Mouse (Mus musculus): ENCODE measurements around the gene Hbb-bh1. TPM values are rescaled to one million over a fixed set of nuclear protein-coding genes. Genes with fewer than 3 reads are reported as not detected.

Hbb-bh1 gene
- not detected for polyA plus RNA-seq (2017; shearing (Covaris generic))

GRCm38 (mm10) chr7:103843034-103843433 is at the start of gene Hbb-bh1:
TSS of gene Hbb-bh1 (minus strand) at chr7:103843164.

GRCm38 (mm10) chr7:103886152-103886551 is 43.2 kb upstream of the Hbb-bh1 start, which contains the start of gene Olfr66:
TSS of gene Olfr66 (minus strand) at chr7:103886252.

GRCm38 (mm10) chr7:103853090-103853489 is 10.1 kb upstream of the Hbb-bh1 start, which contains the start of gene Hbb-y:
TSS of gene Hbb-y (minus strand) at chr7:103853216.

GRCm38 (mm10) chr7:103840268-103840667 is 2.7 kb downstream of the Hbb-bh1 start, which contains the start of gene Hbb-bh2:
TSS of gene Hbb-bh2 (minus strand) at chr7:103840520.

DNA sequence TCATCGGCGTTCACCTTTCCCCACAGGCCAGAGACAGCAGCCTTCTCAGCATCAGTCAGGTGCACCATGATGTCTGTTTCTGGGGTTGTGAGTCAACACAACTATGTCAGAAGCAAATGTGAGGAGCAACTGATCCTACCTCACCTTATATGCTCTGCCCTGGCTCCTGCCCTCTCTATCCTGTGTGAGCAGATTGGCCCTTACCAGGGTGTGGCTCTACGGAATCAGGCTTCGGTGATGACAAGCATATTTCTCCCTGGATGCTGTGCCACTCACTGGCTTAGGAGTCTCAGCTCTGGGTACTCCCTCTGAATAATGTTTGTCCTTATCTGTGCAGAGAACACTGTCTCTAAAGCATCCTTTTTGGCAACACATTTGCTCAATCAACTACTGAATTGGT is 15.2 kb downstream of the Hbb-bh1 start, which contains the start of gene Hbb-bs:
Gene Hbb-bs (minus strand): TSS at position 289 of the 400 bp plus-strand sequence.

DNA sequence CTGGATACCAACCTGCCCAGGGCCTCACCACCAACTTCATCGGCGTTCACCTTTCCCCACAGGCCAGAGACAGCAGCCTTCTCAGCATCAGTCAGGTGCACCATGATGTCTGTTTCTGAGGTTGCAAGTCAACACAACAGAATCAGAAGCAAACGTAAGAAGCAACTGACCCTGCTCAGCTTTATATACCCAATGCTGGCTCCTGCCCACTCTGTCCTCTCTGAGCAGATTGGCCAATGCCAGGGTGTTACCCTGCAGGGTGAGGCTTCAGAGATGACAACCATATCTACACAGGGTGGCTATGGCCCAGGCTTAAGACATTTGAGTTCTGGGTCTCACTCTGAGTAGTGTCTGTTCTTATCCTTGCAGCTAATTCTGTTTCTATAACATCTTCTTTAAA is 29.2 kb downstream of the Hbb-bh1 start, which contains the start of gene Hbb-bt:
Gene Hbb-bt (minus strand): TSS at position 231 of the 400 bp plus-strand sequence.

GRCm38 (mm10) chr7:103791721-103792120 is 51.2 kb downstream of the Hbb-bh1 start, which contains the start of gene Olfr67:
TSS of gene Olfr67 (minus strand) at chr7:103791821.

Other genes with a start within 250 kb of the Hbb-bh1 start
- gene Olfr619, start 242.6 kb downstream of the Hbb-bh1 start, polyA plus RNA-seq (2017; shearing (Covaris generic)): not detected
- gene Olfr620, start 230.6 kb downstream of the Hbb-bh1 start, polyA plus RNA-seq (2017; shearing (Covaris generic)): not detected
- not detected for gene Olfr622, start 200.5 kb downstream of the Hbb-bh1 start, polyA plus RNA-seq (2017; shearing (Covaris generic))
- gene Olfr623, start 179.5 kb downstream of the Hbb-bh1 start, polyA plus RNA-seq (2017; shearing (Covaris generic)): not detected
- not detected for gene Olfr624, start 172.0 kb downstream of the Hbb-bh1 start, polyA plus RNA-seq (2017; shearing (Covaris generic))
- gene Olfr625-ps1, start 160.4 kb downstream of the Hbb-bh1 start, polyA plus RNA-seq (2017; shearing (Covaris generic)): not detected
- gene Olfr243, start 128.5 kb downstream of the Hbb-bh1 start, polyA plus RNA-seq (2017; shearing (Covaris generic)): not detected
- not detected for gene Olfr628, start 112.8 kb downstream of the Hbb-bh1 start, polyA plus RNA-seq (2017; shearing (Covaris generic))
- gene Olfr629, start 98.2 kb downstream of the Hbb-bh1 start, polyA plus RNA-seq (2017; shearing (Covaris generic)): not detected
- not detected for gene Olfr630, start 85.8 kb downstream of the Hbb-bh1 start, polyA plus RNA-seq (2017; shearing (Covaris generic))
- not detected for gene Olfr69, start 71.6 kb downstream of the Hbb-bh1 start, polyA plus RNA-seq (2017; shearing (Covaris generic))
- gene Olfr68, start 63.5 kb downstream of the Hbb-bh1 start, polyA plus RNA-seq (2017; shearing (Covaris generic)): not detected
- gene Olfr67, start 51.3 kb downstream of the Hbb-bh1 start, polyA plus RNA-seq (2017; shearing (Covaris generic)): not detected
- gene Hbb-bt, start 29.2 kb downstream of the Hbb-bh1 start, polyA plus RNA-seq (2017; shearing (Covaris generic)): 122 TPM
- 599 TPM for gene Hbb-bs, start 15.1 kb downstream of the Hbb-bh1 start, polyA plus RNA-seq (2017; shearing (Covaris generic))
- gene Hbb-bh2, start 2.6 kb downstream of the Hbb-bh1 start, polyA plus RNA-seq (2017; shearing (Covaris generic)): not detected
- gene Hbb-y, start 10.1 kb upstream of the Hbb-bh1 start, polyA plus RNA-seq (2017; shearing (Covaris generic)): not detected
- gene Olfr66, start 43.1 kb upstream of the Hbb-bh1 start, polyA plus RNA-seq (2017; shearing (Covaris generic)): not detected
- gene Olfr64, start 51.3 kb upstream of the Hbb-bh1 start, polyA plus RNA-seq (2017; shearing (Covaris generic)): not detected
- gene Olfr65, start 60.3 kb upstream of the Hbb-bh1 start, polyA plus RNA-seq (2017; shearing (Covaris generic)): not detected
- gene Olfr631, start 85.7 kb upstream of the Hbb-bh1 start, polyA plus RNA-seq (2017; shearing (Covaris generic)): not detected
- gene Olfr632, start 91.2 kb upstream of the Hbb-bh1 start, polyA plus RNA-seq (2017; shearing (Covaris generic)): not detected
- not detected for gene Olfr633, start 101.3 kb upstream of the Hbb-bh1 start, polyA plus RNA-seq (2017; shearing (Covaris generic))
- 0.04 TPM for gene Olfr635, start 128.0 kb upstream of the Hbb-bh1 start, polyA plus RNA-seq (2017; shearing (Covaris generic))
- gene Olfr638, start 155.6 kb upstream of the Hbb-bh1 start, polyA plus RNA-seq (2017; shearing (Covaris generic)): not detected
- gene Olfr639, start 174.1 kb upstream of the Hbb-bh1 start, polyA plus RNA-seq (2017; shearing (Covaris generic)): not detected
- not detected for gene Olfr640, start 182.4 kb upstream of the Hbb-bh1 start, polyA plus RNA-seq (2017; shearing (Covaris generic))
- not detected for gene Olfr641, start 192.3 kb upstream of the Hbb-bh1 start, polyA plus RNA-seq (2017; shearing (Covaris generic))
- not detected for gene Olfr642, start 209.5 kb upstream of the Hbb-bh1 start, polyA plus RNA-seq (2017; shearing (Covaris generic))
- gene 4930516K23Rik, start 218.3 kb upstream of the Hbb-bh1 start, polyA plus RNA-seq (2017; shearing (Covaris generic)): 0.12 TPM
- gene Olfr644, start 228.7 kb upstream of the Hbb-bh1 start, polyA plus RNA-seq (2017; shearing (Covaris generic)): not detected
- gene Olfr645, start 242.3 kb upstream of the Hbb-bh1 start, polyA plus RNA-seq (2017; shearing (Covaris generic)): not detected

Data from inflammation-experienced regulatory T-cells, adult 16 weeks (primary cell).